Mouse (Mus musculus): ENCODE measurements around the gene Dnlz.
A peak's percentile ranks its signal among the peaks of the same experiment; 100 is the strongest.
"Not testable (repeated sequence)": the region's sequence is repeated elsewhere in the genome, so short reads cannot be mapped to it uniquely, and the experiment has no call there.

Gene Dnlz

GRCm38 (mm10) chr2:26351358-26352290 lies at the start of gene Dnlz:
Gene Dnlz (minus strand): TSS chr2:26352110.
- DNase-seq = peak; percentile 96 to 98

- DNase-seq = no peak
These were observed 49.1 kb upstream of the Dnlz start for GRCm38 (mm10) chr2:26401023-26401422.

- no peak for DNase-seq
These were observed 48.4 kb upstream of the Dnlz start for GRCm38 (mm10) chr2:26400296-26400695.

- DNase-seq = no peak
These were observed 47.7 kb upstream of the Dnlz start for GRCm38 (mm10) chr2:26399647-26400046.

- DNase-seq = no peak
These were observed 47.1 kb upstream of the Dnlz start for GRCm38 (mm10) chr2:26398978-26399377.

GRCm38 (mm10) chr2:26391617-26392016 lies 39.7 kb upstream of the Dnlz start:
- DNase-seq = no peak

GRCm38 (mm10) chr2:26390954-26391353 lies 39.0 kb upstream of the Dnlz start:
- DNase-seq = no peak

GRCm38 (mm10) chr2:26389154-26389690 lies 37.3 kb upstream of the Dnlz start, which contains the start of the genes Entr1 and Pmpca:
Gene Entr1 (minus strand): TSS chr2:26389316.
Gene Pmpca (plus strand): TSS chr2:26389339.
- peak; percentile 90 to 93 for DNase-seq

- DNase-seq = peak; percentile 42 to 56
These were observed 36.8 kb upstream of the Dnlz start for GRCm38 (mm10) chr2:26388682-26389153.

- no peak for DNase-seq
These were observed 35.8 kb upstream of the Dnlz start for GRCm38 (mm10) chr2:26387713-26388112.

GRCm38 (mm10) chr2:26380871-26381270 lies 29.0 kb upstream of the Dnlz start:
- not testable (repeated sequence) for DNase-seq

- peak; percentile 90 to 94 for DNase-seq
These were observed 28.3 kb upstream of the Dnlz start, which contains the start of gene Snapc4 for GRCm38 (mm10) chr2:26380131-26380771. Gene Snapc4 (minus strand): TSS chr2:26380653.

GRCm38 (mm10) chr2:26372396-26372795 lies 20.5 kb upstream of the Dnlz start:
- no peak for DNase-seq

GRCm38 (mm10) chr2:26368572-26368971 lies 16.7 kb upstream of the Dnlz start:
- DNase-seq = no peak

GRCm38 (mm10) chr2:26367911-26368310 lies 16.0 kb upstream of the Dnlz start:
- no peak for DNase-seq

- peak; percentile 75 to 82 for DNase-seq
These were observed 13.0 kb upstream of the Dnlz start for GRCm38 (mm10) chr2:26364738-26365465.

- DNase-seq = no peak
These were observed 11.6 kb upstream of the Dnlz start for GRCm38 (mm10) chr2:26363481-26363880.

- DNase-seq = no peak
These were observed 11.1 kb upstream of the Dnlz start for GRCm38 (mm10) chr2:26362991-26363390.

GRCm38 (mm10) chr2:26360772-26361171 lies 8.9 kb upstream of the Dnlz start, which contains the start of gene Card9:
Gene Card9 (minus strand): TSS chr2:26360918.
- no peak for DNase-seq

- DNase-seq = no peak
These were observed 8.1 kb upstream of the Dnlz start for GRCm38 (mm10) chr2:26359983-26360382.

GRCm38 (mm10) chr2:26358667-26359320 lies 6.9 kb upstream of the Dnlz start:
- DNase-seq = no peak

GRCm38 (mm10) chr2:26357484-26357883 lies 5.6 kb upstream of the Dnlz start:
- peak; percentile 73 to 85 for DNase-seq

Measured in kidney, postnatal 4 days (tissue).